Mouse (Mus musculus): ENCODE measurements around the gene Vamp1.

The Vamp1 gene

GRCm38 (mm10) chr6:125215148-125215954, at the start of gene Vamp1:
Gene Vamp1 (plus strand): TSS chr6:125215551.
- DNase-seq (ENCODE audit: low spot score), result peak; percentile 94

- DNase-seq (ENCODE audit: low spot score), result peak; percentile 80
These were observed 49.1 kb upstream of the Vamp1 start, which contains the start of gene Gapdh for GRCm38 (mm10) chr6:125166051-125166751. Gene Gapdh (minus strand): TSS chr6:125166467.

GRCm38 (mm10) chr6:125166861-125167650, 48.3 kb upstream of the Vamp1 start:
- no peak for DNase-seq (ENCODE audit: low spot score)

- DNase-seq (ENCODE audit: low spot score), result no peak
These were observed 47.3 kb upstream of the Vamp1 start for GRCm38 (mm10) chr6:125168086-125168485.

DNA sequence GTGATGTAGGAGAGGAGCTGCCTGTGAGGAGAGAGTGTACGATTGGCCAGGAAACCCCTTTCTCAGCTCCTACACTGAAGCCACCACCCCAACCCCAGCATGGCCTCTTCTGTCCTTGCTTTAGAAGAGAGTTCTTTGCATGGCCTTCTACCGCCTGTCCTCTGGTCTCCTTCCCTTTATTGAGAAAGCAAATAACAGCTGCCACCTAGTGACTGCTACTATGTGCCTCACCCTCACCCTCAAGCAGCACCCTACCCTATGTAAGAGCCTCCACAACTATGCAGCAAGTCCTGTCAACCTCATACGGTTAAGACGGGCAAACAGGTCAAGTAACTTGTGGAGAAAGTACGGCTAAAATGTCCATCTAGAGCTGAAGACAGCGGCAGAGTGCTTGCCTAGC, 45.2 kb upstream of the Vamp1 start:
- no peak for DNase-seq (ENCODE audit: low spot score)

GRCm38 (mm10) chr6:125172474-125172873, 42.9 kb upstream of the Vamp1 start:
- no peak for DNase-seq (ENCODE audit: low spot score)

GRCm38 (mm10) chr6:125173256-125173655, 42.1 kb upstream of the Vamp1 start:
- no peak for DNase-seq (ENCODE audit: low spot score)

- no peak for DNase-seq (ENCODE audit: low spot score)
These were observed 39.9 kb upstream of the Vamp1 start for GRCm38 (mm10) chr6:125175469-125175868.

DNA sequence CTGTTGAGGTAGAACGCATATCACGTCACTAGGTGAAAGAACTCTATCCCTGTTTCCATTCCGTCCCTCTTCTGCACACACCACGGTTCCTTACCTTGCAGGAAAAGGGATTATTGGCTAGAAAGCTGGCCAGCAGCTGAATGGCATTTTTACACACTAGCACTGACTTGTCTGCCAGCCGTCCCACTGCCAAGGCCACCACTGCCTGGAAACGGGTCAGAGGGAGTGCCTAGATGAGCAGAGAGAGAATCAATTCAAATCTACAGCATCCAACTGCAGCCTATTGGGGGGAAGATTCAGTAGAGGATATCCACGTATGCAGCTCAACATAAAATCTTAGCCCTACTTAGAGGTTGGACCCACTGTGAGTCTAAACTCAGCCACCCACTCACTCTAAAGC, 35.8 kb upstream of the Vamp1 start:
- no peak for DNase-seq (ENCODE audit: low spot score)

- DNase-seq (ENCODE audit: low spot score), result no peak
These were observed 33.2 kb upstream of the Vamp1 start for GRCm38 (mm10) chr6:125182133-125182532.

- no peak for DNase-seq (ENCODE audit: low spot score)
These were observed 29.1 kb upstream of the Vamp1 start for GRCm38 (mm10) chr6:125186203-125186602.

DNA sequence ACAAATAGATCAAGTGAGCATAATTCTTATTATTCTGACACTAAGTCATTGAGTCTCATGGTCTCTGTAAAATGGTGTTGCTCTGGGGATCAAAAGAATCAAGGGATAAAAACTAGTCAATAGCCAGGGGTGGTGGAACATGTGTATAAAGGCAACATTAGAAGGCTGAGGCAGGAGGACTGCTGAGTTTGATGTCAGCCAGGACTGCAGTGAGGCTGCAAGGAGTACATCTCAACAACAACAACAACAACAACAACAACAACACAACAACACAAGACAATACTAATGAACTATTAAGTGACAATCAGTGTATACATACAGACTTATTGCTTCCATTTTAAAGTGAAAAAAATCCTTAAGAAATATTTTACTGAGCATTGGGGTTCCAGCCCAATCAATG, 24.5 kb upstream of the Vamp1 start:
- DNase-seq (ENCODE audit: low spot score), result no peak

DNA sequence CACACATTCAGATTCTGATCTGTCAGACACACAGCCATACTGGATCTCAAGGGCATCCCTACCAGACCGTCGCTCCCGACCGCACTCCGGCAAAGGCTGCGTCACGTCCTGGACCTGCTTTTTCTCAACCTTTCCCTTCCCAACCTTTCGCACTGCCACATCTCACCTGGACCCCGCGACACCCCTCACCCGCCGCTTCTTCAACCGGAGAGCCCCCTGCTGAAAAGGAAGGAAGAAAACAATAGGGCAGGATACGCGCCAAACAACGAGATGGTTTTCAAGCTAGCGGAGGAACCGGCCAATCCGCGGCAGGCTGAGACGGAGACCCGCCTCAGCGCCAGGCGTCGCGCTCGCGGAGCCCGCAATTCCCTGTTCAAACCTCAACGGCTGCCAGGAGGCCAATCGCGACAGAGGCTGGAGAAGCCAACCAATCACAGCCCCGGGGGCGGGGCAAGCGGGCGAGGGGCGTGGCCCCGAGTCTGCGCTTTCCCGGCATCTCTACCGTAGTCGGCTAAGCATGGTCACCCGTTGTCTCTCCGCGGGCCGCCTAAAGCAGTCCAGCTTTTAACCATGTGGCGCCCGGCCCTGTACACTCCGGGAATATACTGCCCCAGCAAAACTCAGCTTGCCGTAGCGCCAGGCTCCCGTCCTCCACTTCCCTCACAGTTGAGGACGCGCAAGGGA, 23.9 kb upstream of the Vamp1 start, which contains the start of the genes Ncapd2 and Mrpl51:
Gene Ncapd2 (minus strand): TSS at position 370 of the 684 bp plus-strand sequence.
Gene Mrpl51 (plus strand): TSS at position 470 of the 684 bp plus-strand sequence.
- DNase-seq (ENCODE audit: low spot score), result peak; percentile 98

- DNase-seq (ENCODE audit: low spot score), result peak; percentile 96
These were observed 23.2 kb upstream of the Vamp1 start for GRCm38 (mm10) chr6:125192016-125192714.

DNA sequence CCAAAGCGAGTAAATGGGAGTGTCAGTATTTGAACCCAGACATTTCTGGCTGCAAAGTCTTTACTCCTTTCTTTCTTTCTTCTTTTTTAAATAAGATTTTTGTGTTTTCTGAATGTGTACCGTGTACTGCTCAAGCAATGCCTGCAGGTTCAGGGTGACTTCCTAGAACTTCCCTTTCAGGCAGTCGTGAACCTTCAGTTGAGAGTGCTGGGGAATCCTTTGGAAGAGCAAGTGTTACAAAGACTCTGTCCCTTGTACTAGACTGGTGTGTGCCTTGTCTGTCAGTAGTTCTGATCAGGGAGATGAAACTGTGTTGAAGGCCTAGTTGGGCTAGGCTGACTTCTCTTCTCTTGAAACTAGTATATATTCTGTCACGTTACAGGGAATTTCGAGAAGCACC, 22.5 kb upstream of the Vamp1 start:
- no peak for DNase-seq (ENCODE audit: low spot score)

DNA sequence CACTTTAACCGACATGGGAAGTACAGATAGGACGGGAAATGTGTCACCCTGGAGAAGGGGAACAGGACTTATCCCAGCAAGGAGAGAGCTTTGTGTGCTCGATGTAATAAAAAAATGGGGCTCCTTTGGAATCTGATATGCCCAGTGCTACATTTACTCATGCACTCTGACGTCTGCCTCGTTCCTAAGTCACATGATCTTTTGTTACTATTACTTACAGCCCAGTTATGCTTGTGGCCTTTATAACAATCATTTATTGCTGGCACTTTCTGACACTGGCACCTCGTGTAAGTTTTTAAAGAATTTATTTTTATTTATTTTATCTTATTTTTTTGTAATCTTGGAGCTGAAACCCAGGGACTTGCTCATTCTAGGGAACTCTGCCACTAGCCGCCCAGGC, 22.0 kb upstream of the Vamp1 start:
- no peak for DNase-seq (ENCODE audit: low spot score)

DNA sequence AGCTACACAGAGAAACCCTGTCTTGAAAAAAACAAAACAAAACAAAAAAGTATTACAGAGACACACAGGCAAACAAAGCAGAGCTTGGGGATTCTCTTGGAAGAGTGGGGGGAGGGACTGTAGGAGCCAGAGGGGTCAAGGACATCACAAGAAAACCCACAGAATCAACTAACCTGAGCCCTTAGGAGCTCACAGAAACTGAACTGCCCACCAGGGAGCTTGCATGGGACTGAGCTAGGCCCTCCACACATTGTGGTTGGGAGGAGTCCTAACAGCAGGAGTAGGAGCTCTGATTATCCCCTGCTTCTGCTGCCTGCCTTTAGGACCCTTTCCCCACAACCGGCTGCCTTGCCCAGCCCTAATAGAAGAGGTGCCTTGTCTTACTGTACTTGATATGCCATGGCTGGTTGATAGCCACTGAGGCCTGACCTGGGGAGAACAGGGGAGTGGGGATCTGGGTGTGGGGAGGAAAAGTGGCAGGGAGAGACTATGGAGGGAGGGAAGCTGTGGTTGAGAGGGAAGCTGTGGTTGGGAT, 19.7 kb upstream of the Vamp1 start:
- DNase-seq (ENCODE audit: low spot score), result no peak

DNA sequence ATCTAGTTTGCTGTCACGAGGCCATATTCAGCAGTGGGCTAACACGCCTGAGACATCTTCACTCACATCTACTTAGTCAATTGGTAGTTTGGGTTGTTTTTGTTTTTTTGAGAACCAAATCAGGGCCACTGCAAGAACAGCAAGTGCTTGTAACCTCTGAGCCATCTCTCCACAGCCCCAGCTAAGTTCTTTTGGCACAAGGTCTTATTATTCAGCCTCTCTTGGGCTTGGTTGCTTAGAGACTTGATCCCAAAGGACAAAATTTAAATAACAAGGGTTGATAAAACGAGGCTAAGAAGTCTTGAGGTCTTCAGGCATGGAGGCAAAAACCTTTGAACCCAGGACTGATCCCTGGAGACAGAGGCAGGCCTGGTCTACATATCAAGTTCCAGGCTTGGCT, 19.1 kb upstream of the Vamp1 start:
- no peak for DNase-seq (ENCODE audit: low spot score)

- DNase-seq (ENCODE audit: low spot score), result no peak
These were observed 18.2 kb upstream of the Vamp1 start for GRCm38 (mm10) chr6:125197166-125197565.

DNA sequence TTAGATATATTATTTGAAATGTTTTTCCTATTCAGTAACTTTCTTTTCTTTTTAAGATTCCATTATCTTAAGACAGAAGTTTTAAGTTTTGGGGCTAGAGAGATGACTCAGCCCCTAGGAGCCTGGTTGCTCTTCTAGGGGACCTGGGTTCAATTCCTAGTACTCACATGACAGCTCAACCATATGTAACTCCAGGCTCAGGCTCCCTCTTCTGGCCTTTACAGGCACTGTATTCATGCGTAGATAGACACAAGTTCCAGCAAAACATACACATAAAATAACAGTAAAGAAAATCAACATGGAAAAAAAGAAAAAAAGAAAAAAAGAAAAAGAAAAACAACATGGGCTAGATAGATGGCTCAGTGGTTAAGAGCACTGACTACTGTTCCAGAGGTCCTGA, 4.9 kb upstream of the Vamp1 start:
- no peak for DNase-seq (ENCODE audit: low spot score)

DNA sequence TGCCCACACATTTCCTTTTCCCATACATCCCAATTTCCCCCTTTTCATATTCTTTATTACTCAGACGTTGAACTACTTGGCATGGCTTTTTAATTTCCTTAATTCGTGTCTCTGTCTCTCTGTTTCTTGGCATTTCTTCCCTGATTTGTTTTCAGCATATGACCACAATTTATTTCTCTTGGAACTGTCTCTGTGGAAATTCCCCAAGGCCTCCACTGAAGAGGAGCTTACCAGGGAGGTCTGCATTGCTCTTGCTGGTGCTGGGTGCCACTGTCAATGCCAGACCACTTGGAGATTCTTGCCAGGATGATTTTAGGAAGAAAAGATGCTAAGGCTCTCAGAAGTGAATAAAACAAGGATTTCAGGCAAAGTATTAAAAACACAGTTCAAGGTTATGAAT, 2.7 kb upstream of the Vamp1 start:
- no peak for DNase-seq (ENCODE audit: low spot score)
